Mouse (Mus musculus) activated CD4-positive, CD25-positive, alpha-beta regulatory T cell, adult 9 weeks (primary cell): ENCODE measurements around the gene Ociad2. TPM values are rescaled to one million over a fixed set of nuclear protein-coding genes. Genes with fewer than 3 reads are reported as not detected.

Source experiments
- polyA plus RNA-seq: library from polyadenylated mRNA; unstranded; fragments of 100-300 nt; shearing (Covaris generic); gene quantifications from one replicate; pipeline ENCODE4 v1.2.1, GENCODE M21; 2017

Ociad2 gene
- polyA plus RNA-seq, result 1.2 TPM

GRCm38 (mm10) chr5:73340723-73341235 is at the start of gene Ociad2:
Gene Ociad2, minus strand, starts transcription at chr5:73341028.

GRCm38 (mm10) chr5:73292502-73293457 is 48.0 kb downstream of the Ociad2 start, which contains the start of gene Ociad1:
Gene Ociad1, plus strand, starts transcription at chr5:73292784.

Other genes with a start within 250 kb of the Ociad2 start
- 150 TPM for gene Fryl, start 84.4 kb downstream of the Ociad2 start, polyA plus RNA-seq
- 330 TPM for gene Ociad1, start 48.2 kb downstream of the Ociad2 start, polyA plus RNA-seq
- not detected for gene Cwh43, start 65.0 kb upstream of the Ociad2 start, polyA plus RNA-seq
- gene Dcun1d4, start 140.0 kb upstream of the Ociad2 start, polyA plus RNA-seq, result 21.3 TPM